In genomic region chr2:166448724-166449123, GRCm38 (mm10) we compare ENCODE assay signal across 10 mouse cellular contexts.
DNase-seq lines count a peak whose midpoint lies in the region; ATAC-seq and TF ChIP-seq lines count a peak whose summit lies in the region.
"Had no signal": no experiment of that assay in that cellular context is flagged by ENCODE, and none has a peak within 500 bp of the region (broad histone marks: within the 10 kb centered on the region; RNA-seq: fewer than 3 reads in every experiment).

No protein-coding gene starts in this region.

- H3K4me3 ChIP-seq in kidney, adult 2 months (ENCODE audit: insufficient read depth, low read depth, low read length), result peak overlapping the region; percentile 17; the same call in 1 of the 2 replicates
- H3K4me3 ChIP-seq in limb, embryonic 15.5 days, result no peak overlapping the region
- H3K4me3 ChIP-seq: forebrain, embryonic 13.5 days had no signal

- 45% methylated on average over 13 of the region's 13 CpGs for WGBS in kidney, adult 2 months
- WGBS in limb, embryonic 15.5 days, result 59% methylated on average over 13 of the region's 13 CpGs

- no peak overlapping the region for H3K27ac ChIP-seq in kidney, adult 2 months (ENCODE audit: insufficient read depth, low read depth, low read length)
- peak overlapping the region; percentile 76; the same call in 1 of the 2 replicates for H3K27ac ChIP-seq in limb, embryonic 15.5 days
- H3K27ac ChIP-seq: forebrain, embryonic 13.5 days had no signal

- ATAC-seq in limb, embryonic 15.5 days (ENCODE audit: insufficient number of reproducible peaks, low FRiP score, low TSS enrichment, low read depth), result no peak
- ATAC-seq: forebrain, embryonic 13.5 days had no signal

- H3K9ac ChIP-seq in limb, embryonic 15.5 days, result no peak overlapping the region
- H3K9ac ChIP-seq: forebrain, embryonic 13.5 days had no signal

- peaks cover 13% of the 10 kb centered on the region for H3K4me1 ChIP-seq in kidney, adult 2 months (ENCODE audit: control insufficient read depth, insufficient read depth, low read length)
- peaks cover 47% of the 10 kb centered on the region for H3K4me1 ChIP-seq in limb, embryonic 15.5 days

- no peak overlapping the region for H3K4me2 ChIP-seq in limb, embryonic 15.5 days
- H3K4me2 ChIP-seq: forebrain, embryonic 13.5 days had no signal

- no peak for TF ChIP-seq CTCF in kidney, adult 2 months (conservative IDR thresholded peaks at IDR 0.05; ENCODE audit: insufficient read depth, insufficient read length, low read depth, low read length)

- no peaks in the 10 kb centered on the region for H3K9me3 ChIP-seq in limb, embryonic 15.5 days
- H3K9me3 ChIP-seq: forebrain, embryonic 13.5 days had no signal

- no peaks in the 10 kb centered on the region for H3K36me3 ChIP-seq in kidney, adult 2 months (ENCODE audit: control insufficient read depth, insufficient read depth, low read length)
- no peaks in the 10 kb centered on the region for H3K36me3 ChIP-seq in limb, embryonic 15.5 days

- H3K27me3 ChIP-seq in kidney, adult 2 months (replicated peaks; ENCODE audit: control insufficient read depth, insufficient read depth, low read length), result no peaks in the 10 kb centered on the region
- H3K27me3 ChIP-seq in limb, embryonic 15.5 days, result no peaks in the 10 kb centered on the region

- no peak for DNase-seq in kidney, adult 2 months
- no peak for DNase-seq in kidney, postnatal 4 days
- DNase-seq in thymus, postnatal 0 days (ENCODE audit: low spot score), result peak; percentile 15
- no peak for DNase-seq in thymus, adult 18-20 months
- no peak for DNase-seq in urinary bladder, adult 18-20 months (ENCODE audit: low spot score in 2 of 2)
- no peak for DNase-seq in frontal cortex, postnatal 14 days (ENCODE audit: low spot score in 2 of 2)
- DNase-seq: right cerebral cortex, postnatal 14 days; thymus, postnatal 36 days had no signal

- no peak for TF ChIP-seq POLR2A in kidney, adult 2 months (IDR thresholded peaks at IDR 0.05; ENCODE audit: low read depth, low read length)
